Mouse (Mus musculus): Measurements from ENCODE around the gene Apbb2.

DNA sequence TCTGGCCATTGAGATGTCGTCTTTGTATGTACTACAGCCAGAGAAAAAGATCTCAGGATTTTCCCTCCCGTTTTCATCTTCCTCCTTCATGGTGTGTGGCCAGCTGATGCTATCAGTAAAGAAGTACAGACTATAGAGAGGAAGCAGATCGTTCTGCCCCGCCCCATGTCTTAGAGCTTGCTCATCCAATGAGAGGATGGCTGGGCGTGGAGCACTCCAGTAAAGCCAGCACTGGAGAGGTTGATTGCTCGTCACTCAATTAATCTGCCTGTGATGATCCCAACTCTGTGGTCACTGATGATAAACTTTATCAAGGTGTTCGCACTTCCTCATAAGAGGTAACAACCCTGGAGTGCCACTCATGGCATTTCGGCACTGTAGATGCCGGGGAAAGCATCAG lies 18.7 kb downstream of the Apbb2 start:
- TF ChIP-seq USF1 (IDR thresholded peaks at IDR 0.05; ENCODE audit: low read depth) (no peak), CTCF (IDR thresholded peaks at IDR 0.05; ENCODE audit: control insufficient read depth, insufficient read depth, insufficient read length) (no peak)
